Mouse (Mus musculus): ENCODE measurements at regions not wholly inside any gene's neighbourhood (a gene's known extent, or its start where the extent isn't known, plus 50 kb on each side); places are given as distances from the start of the nearest gene placed in this dataset.

DNA sequence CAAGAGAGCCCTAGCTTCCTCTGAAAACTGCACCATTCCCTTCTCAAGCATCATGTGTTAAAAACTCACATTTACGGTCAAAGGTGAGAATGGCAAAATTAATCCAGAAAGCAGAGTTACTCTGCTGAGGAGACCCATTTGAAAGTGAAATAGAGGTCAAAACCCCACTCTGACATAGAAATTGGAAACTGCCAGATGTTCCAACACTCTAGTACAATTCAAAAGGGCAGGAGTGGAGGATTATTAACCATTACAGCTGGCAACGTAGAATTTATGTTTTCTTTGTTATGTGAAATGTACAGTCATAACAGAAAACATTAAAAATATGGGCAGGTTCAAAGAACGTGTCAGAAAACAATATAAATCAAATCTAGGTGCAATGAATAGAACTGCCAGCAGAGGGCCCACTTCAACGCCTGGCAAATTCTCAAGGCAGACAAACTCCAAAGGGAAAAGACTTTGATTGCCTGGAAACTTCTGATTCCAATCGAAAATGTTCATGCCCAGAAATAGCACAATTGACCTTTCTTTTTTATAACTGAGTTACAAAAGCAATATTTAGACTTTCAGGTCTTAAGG, 54.2 kb upstream of the Rfpl4b start:
- ATAC-seq = no peak
- 22% methylated on average over 5 of the region's 5 CpGs for WGBS
- H3K9me3 ChIP-seq (ENCODE audit: control insufficient read depth, low read length) = no peaks in the 10 kb centered on the region

DNA sequence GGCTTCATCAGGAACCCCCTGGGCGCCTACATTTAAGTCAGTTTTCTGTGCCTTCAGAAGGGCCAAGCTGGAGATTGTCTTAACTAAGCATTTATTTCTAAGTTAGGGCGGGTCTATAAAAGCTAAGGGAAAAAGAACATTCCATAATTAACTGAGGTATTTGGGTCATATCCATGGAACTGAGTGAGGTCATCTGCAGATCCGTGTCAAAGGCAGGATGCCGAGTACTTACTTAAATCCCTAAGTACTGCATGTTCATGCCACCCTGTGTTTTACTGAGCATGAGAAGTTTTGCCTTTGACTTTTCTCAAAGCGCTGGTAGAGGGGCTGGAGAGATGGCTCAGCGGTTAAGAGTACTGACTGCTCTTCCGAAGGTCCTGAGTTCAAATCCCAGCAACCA, 57.7 kb upstream of the Rfpl4b start:
- no peaks in the 10 kb centered on the region for H3K36me3 ChIP-seq (ENCODE audit: control insufficient read depth, insufficient read depth)
- no peak overlapping the region for H3K4me3 ChIP-seq (replicated peaks; ENCODE audit: low read length)
- no peak overlapping the region for H3K9ac ChIP-seq (replicated peaks; ENCODE audit: low read depth, low read length)
- ATAC-seq = no peak
- H3K4me2 ChIP-seq (ENCODE audit: low read length) = no peak overlapping the region
- no peak overlapping the region for H3K27ac ChIP-seq (ENCODE audit: low read length)
- WGBS = 91% methylated on average over 7 of the region's 7 CpGs
- H3K4me1 ChIP-seq (replicated peaks; ENCODE audit: control insufficient read depth, insufficient read depth, low read length) = no peaks in the 10 kb centered on the region
- no peaks in the 10 kb centered on the region for H3K27me3 ChIP-seq (replicated peaks; ENCODE audit: control insufficient read depth, insufficient read depth, low read length)
- H3K9me3 ChIP-seq (ENCODE audit: control insufficient read depth, low read length) = no peaks in the 10 kb centered on the region

More for the DNA sequence above, 54.2 kb upstream of the Rfpl4b start:
- Histone ChIP-seq H3K36me3 (ENCODE audit: control insufficient read depth, insufficient read depth) (no peaks in the 10 kb centered on the region), H3K27me3 (replicated peaks; ENCODE audit: control insufficient read depth, insufficient read depth, low read length) (no peaks in the 10 kb centered on the region), H3K9ac (replicated peaks; ENCODE audit: low read depth, low read length) (no peak overlapping the region), H3K27ac (ENCODE audit: low read length) (no peak overlapping the region), H3K4me1 (replicated peaks; ENCODE audit: control insufficient read depth, insufficient read depth, low read length) (no peaks in the 10 kb centered on the region), H3K4me3 (replicated peaks; ENCODE audit: low read length) (no peak overlapping the region), H3K4me2 (ENCODE audit: low read length) (no peak overlapping the region)

DNA sequence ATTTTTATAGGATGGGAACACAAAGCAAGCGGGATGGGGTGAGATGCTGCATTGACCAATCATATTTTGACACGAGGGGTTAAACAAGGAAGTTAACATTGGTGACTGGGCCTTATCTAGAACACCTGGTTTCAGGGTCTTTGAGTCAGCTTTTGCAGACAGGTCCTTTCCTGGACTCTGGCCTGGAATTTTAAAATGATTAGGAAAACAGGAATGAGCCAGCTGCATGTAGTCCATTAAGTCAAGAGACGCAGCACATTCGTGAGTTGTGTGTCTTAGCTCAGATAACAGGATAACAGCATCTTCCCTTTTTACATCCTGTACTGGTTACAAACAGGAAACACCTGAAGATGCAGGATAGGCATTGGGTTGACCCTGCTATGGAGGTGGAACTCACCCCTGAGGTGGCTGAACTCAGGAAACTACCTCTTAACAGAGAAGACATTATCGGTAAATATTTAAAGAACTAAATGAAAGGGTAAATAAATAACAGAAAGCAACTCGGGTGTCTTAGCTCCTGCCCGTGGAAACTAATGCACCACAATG, 59.1 kb upstream of the Rfpl4b start:
- no peak overlapping the region for H3K4me2 ChIP-seq (ENCODE audit: low read length)
- H3K27ac ChIP-seq (ENCODE audit: low read length) = no peak overlapping the region
- no peaks in the 10 kb centered on the region for H3K36me3 ChIP-seq (ENCODE audit: control insufficient read depth, insufficient read depth)
- H3K4me1 ChIP-seq (replicated peaks; ENCODE audit: control insufficient read depth, insufficient read depth, low read length) = no peaks in the 10 kb centered on the region
- ATAC-seq = no peak
- no peak overlapping the region for H3K9ac ChIP-seq (replicated peaks; ENCODE audit: low read depth, low read length)
- 91% methylated on average over 7 of the region's 7 CpGs for WGBS
- no peak overlapping the region for H3K4me3 ChIP-seq (replicated peaks; ENCODE audit: low read length)
- H3K27me3 ChIP-seq (replicated peaks; ENCODE audit: control insufficient read depth, insufficient read depth, low read length) = no peaks in the 10 kb centered on the region
- no peaks in the 10 kb centered on the region for H3K9me3 ChIP-seq (ENCODE audit: control insufficient read depth, low read length)

DNA sequence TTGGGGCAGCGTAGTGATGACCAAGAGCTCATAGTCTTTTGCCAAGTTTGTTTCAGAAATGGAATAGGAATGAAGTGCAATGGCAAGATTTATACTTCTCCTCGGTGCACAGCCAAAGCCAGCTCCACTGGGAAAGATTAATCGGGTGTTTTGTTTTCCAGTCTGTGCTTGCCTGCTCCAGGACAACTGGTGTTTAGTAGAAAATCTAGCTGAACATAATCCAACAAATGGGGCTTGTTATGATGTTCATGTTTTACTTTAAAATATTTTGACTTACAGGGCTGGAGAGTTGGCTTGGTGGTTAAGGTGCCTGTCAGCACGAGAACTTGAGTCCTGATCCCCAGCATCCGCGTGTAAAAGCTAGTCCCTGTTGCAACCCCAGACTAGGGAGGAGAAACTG, 60.6 kb upstream of the Rfpl4b start:
- Histone ChIP-seq H3K27me3 (replicated peaks; ENCODE audit: control insufficient read depth, insufficient read depth, low read length) (no peaks in the 10 kb centered on the region), H3K9ac (replicated peaks; ENCODE audit: low read depth, low read length) (no peak overlapping the region), H3K9me3 (ENCODE audit: control insufficient read depth, low read length) (no peaks in the 10 kb centered on the region), H3K4me3 (replicated peaks; ENCODE audit: low read length) (no peak overlapping the region), H3K4me1 (replicated peaks; ENCODE audit: control insufficient read depth, insufficient read depth, low read length) (no peaks in the 10 kb centered on the region), H3K36me3 (ENCODE audit: control insufficient read depth, insufficient read depth) (no peaks in the 10 kb centered on the region), H3K4me2 (ENCODE audit: low read length) (no peak overlapping the region), H3K27ac (ENCODE audit: low read length) (no peak overlapping the region)
- 88% methylated on average over 6 of the region's 6 CpGs for WGBS
- no peak for ATAC-seq

DNA sequence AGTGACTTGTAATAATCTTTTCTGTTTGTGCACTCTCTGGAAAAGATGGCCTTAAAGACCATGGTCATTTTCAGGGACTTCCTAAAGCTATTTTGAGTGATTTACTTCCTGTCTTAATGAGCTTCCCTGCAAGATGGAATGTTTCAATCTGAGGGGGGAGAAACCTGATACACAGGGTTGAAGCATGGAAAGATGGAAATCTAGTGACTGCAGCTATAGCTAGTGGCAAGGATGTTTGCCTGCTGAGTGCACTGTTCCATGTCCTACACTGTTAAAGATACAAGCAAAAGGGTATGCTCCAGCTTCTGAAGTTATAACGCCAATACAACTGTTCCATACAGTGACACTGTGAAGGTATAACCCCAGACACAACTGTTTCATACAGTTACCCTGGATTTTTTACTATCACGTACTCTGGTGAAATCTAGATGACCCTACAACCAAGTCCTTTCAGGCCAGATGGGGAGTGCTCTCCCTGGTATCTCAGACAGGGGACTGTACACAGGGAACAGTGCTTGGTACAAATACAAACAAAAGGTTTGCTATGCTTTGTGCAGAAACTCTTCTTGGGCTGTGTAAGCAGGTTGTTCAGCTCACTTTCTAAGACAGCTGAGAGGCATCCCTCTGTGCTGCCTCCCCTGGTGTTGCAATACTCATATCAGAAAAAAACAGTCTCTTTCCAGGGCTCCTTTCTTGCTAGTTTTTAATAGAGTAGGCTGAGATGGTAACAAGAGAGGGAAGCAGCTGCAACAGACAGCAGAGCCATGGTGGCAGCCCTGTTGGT, 62.4 kb upstream of the Rfpl4b start:
- H3K4me2 ChIP-seq (ENCODE audit: low read length) = no peak overlapping the region
- no peaks in the 10 kb centered on the region for H3K4me1 ChIP-seq (replicated peaks; ENCODE audit: control insufficient read depth, insufficient read depth, low read length)
- H3K36me3 ChIP-seq (ENCODE audit: control insufficient read depth, insufficient read depth) = no peaks in the 10 kb centered on the region
- H3K27ac ChIP-seq (ENCODE audit: low read length) = no peak overlapping the region
- ATAC-seq = no peak
- H3K9me3 ChIP-seq (ENCODE audit: control insufficient read depth, low read length) = no peaks in the 10 kb centered on the region
- 84% methylated on average over 2 of the region's 2 CpGs for WGBS
- no peak overlapping the region for H3K9ac ChIP-seq (replicated peaks; ENCODE audit: low read depth, low read length)
- H3K27me3 ChIP-seq (replicated peaks; ENCODE audit: control insufficient read depth, insufficient read depth, low read length) = no peaks in the 10 kb centered on the region
- no peak overlapping the region for H3K4me3 ChIP-seq (replicated peaks; ENCODE audit: low read length)

DNA sequence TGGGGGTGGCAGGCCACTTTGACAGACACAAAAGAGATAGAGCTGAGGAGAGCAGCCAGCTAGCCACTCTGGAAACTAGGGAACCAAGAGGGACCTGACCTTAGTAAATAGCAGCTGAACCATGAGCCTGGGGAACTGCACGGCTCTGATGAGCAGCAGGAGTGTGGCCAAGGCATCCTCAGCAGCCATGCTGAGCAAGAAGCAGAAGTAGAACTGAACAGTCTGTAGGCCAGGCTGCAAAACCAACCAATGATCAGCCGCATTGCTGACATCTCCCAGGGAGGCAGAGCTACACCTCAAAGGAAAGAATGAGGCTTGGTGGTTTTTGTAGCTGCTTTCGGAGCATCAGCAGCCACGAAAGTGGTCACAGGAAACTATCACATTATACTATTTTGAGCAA, 63.1 kb upstream of the Rfpl4b start:
- no peaks in the 10 kb centered on the region for H3K4me1 ChIP-seq (replicated peaks; ENCODE audit: control insufficient read depth, insufficient read depth, low read length)
- H3K4me2 ChIP-seq (ENCODE audit: low read length) = no peak overlapping the region
- no peak overlapping the region for H3K9ac ChIP-seq (replicated peaks; ENCODE audit: low read depth, low read length)
- no peaks in the 10 kb centered on the region for H3K36me3 ChIP-seq (ENCODE audit: control insufficient read depth, insufficient read depth)
- no peak for ATAC-seq
- no peak overlapping the region for H3K27ac ChIP-seq (ENCODE audit: low read length)
- H3K9me3 ChIP-seq (ENCODE audit: control insufficient read depth, low read length) = no peaks in the 10 kb centered on the region
- H3K27me3 ChIP-seq (replicated peaks; ENCODE audit: control insufficient read depth, insufficient read depth, low read length) = no peaks in the 10 kb centered on the region
- 74% methylated on average over 4 of the region's 4 CpGs for WGBS
- no peak overlapping the region for H3K4me3 ChIP-seq (replicated peaks; ENCODE audit: low read length)

DNA sequence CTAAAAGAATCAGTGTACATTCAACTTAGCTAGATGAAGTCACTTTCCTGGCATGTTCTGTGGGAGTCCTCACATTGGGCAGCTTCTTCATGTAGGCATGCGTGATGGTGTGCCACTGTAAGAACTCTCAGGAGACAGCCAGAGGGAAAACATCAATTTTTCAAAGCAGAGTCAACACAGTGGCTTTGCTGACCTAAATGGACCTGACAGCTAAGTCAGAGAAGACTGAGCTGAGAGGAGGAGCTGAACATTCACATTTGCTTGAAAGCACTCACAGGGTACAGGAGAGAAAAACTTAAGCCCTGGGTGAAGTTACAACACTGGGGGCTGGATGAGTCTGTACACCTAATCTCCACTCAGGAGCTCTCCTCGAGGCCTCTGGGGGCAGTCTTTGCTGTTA, 64.9 kb upstream of the Rfpl4b start:
- H3K27me3 ChIP-seq (replicated peaks; ENCODE audit: control insufficient read depth, insufficient read depth, low read length) = no peaks in the 10 kb centered on the region
- 62% methylated on average over 2 of the region's 2 CpGs for WGBS
- H3K4me1 ChIP-seq (replicated peaks; ENCODE audit: control insufficient read depth, insufficient read depth, low read length) = no peaks in the 10 kb centered on the region
- H3K4me2 ChIP-seq (ENCODE audit: low read length) = no peak overlapping the region
- no peaks in the 10 kb centered on the region for H3K9me3 ChIP-seq (ENCODE audit: control insufficient read depth, low read length)
- H3K27ac ChIP-seq (ENCODE audit: low read length) = no peak overlapping the region
- no peak overlapping the region for H3K4me3 ChIP-seq (replicated peaks; ENCODE audit: low read length)
- H3K9ac ChIP-seq (replicated peaks; ENCODE audit: low read depth, low read length) = no peak overlapping the region
- H3K36me3 ChIP-seq (ENCODE audit: control insufficient read depth, insufficient read depth) = no peaks in the 10 kb centered on the region
- ATAC-seq = no peak

DNA sequence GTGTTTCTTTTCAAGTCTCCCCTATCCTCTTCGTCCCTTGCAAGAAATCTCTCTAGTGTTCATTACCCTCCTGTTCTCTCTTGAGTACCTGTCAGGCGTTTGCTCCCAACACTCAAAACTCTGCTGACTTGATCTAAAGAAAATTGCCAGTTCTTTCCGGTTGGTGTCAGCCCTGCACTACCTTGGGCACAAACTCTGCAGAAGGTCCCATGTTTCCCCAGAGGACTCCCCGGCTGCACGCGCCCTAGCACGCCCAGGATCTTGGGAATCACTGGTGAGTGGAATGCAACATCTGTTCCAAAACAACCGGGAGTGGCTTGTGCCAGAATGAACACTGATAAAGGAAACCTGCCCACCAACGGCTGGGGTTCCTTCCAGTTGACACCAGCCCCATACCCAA, 66.3 kb upstream of the Rfpl4b start:
- ATAC-seq = no peak
- 90% methylated on average over 9 of the region's 9 CpGs for WGBS
- H3K27ac ChIP-seq (ENCODE audit: low read length) = no peak overlapping the region
- no peaks in the 10 kb centered on the region for H3K9me3 ChIP-seq (ENCODE audit: control insufficient read depth, low read length)
- H3K4me1 ChIP-seq (replicated peaks; ENCODE audit: control insufficient read depth, insufficient read depth, low read length) = no peaks in the 10 kb centered on the region
- H3K4me3 ChIP-seq (replicated peaks; ENCODE audit: low read length) = no peak overlapping the region
- H3K36me3 ChIP-seq (ENCODE audit: control insufficient read depth, insufficient read depth) = no peaks in the 10 kb centered on the region
- H3K4me2 ChIP-seq (ENCODE audit: low read length) = no peak overlapping the region
- no peak overlapping the region for H3K9ac ChIP-seq (replicated peaks; ENCODE audit: low read depth, low read length)
- no peaks in the 10 kb centered on the region for H3K27me3 ChIP-seq (replicated peaks; ENCODE audit: control insufficient read depth, insufficient read depth, low read length)

DNA sequence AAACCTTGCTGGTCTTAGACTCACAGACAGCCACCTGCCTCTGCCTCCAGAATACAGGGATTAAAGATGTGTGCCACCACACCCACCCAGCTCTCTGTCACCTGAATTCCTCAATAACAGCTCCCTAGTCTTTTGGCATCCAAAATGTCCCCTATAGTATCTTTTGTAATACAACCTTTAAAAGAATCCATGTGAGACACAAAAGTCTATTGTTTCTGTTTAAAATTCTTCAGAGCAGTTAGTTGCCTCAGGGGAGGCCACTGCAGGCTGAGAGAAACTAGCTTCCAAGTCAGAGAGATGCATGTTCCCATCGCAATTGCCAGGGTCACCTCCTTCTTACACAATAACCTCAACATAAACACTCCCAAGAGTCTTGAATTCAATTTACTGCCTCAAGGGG, 70.6 kb upstream of the Lama4 start:
- Histone ChIP-seq H3K4me1 (replicated peaks; ENCODE audit: control insufficient read depth, insufficient read depth, low read length) (no peaks in the 10 kb centered on the region), H3K9me3 (ENCODE audit: control insufficient read depth, low read length) (no peaks in the 10 kb centered on the region), H3K27me3 (replicated peaks; ENCODE audit: control insufficient read depth, insufficient read depth, low read length) (no peaks in the 10 kb centered on the region), H3K9ac (replicated peaks; ENCODE audit: low read depth, low read length) (no peak overlapping the region), H3K27ac (ENCODE audit: low read length) (no peak overlapping the region), H3K4me3 (replicated peaks; ENCODE audit: low read length) (no peak overlapping the region), H3K36me3 (ENCODE audit: control insufficient read depth, insufficient read depth) (no peaks in the 10 kb centered on the region), H3K4me2 (ENCODE audit: low read length) (no peak overlapping the region)
- ATAC-seq = no peak
- 58% methylated on average over 1 of the region's 1 CpGs for WGBS

Measured in forebrain, embryonic 16.5 days (tissue).